Mouse (Mus musculus) adrenal gland, postnatal 36 days (tissue): ENCODE measurements at regions not wholly inside any gene's neighbourhood (a gene's known extent, or its start where the extent isn't known, plus 50 kb on each side); places are given as distances from the start of the nearest gene placed in this dataset.

Experiments
- DNase-seq, 2 experiments: peaks; one replicate each; pipeline ENCODE4 v3.0.0; 2021; ENCODE audit warnings: mixed read lengths in 1 of 2

GRCm38 (mm10) chr10:38458975-38459374 is 362.6 kb downstream of the Rfpl4b start:
- no peak for DNase-seq

GRCm38 (mm10) chr10:38458424-38458823 is 363.2 kb downstream of the Rfpl4b start:
- no peak for DNase-seq

- no peak for DNase-seq
Observed at GRCm38 (mm10) chr10:38456786-38457185, 364.8 kb downstream of the Rfpl4b start.

- DNase-seq: no peak
Observed at GRCm38 (mm10) chr10:38449263-38449662, 372.3 kb downstream of the Rfpl4b start.

GRCm38 (mm10) chr10:38447706-38448105 is 373.9 kb downstream of the Rfpl4b start:
- no peak for DNase-seq

- no peak for DNase-seq
Observed at GRCm38 (mm10) chr10:38447256-38447655, 374.3 kb downstream of the Rfpl4b start.

- no peak for DNase-seq
Observed at GRCm38 (mm10) chr10:38439286-38439685, 382.3 kb downstream of the Rfpl4b start.

GRCm38 (mm10) chr10:38436907-38437306 is 384.7 kb downstream of the Rfpl4b start:
- DNase-seq: no peak

- no peak for DNase-seq
Observed at GRCm38 (mm10) chr10:38421541-38421940, 400.0 kb downstream of the Rfpl4b start.

- no peak for DNase-seq
Observed at GRCm38 (mm10) chr10:38419771-38420170, 401.8 kb downstream of the Rfpl4b start.

- no peak for DNase-seq
Observed at GRCm38 (mm10) chr10:38383161-38383560, 438.4 kb downstream of the Rfpl4b start.

GRCm38 (mm10) chr10:38381873-38382296 is 439.7 kb downstream of the Rfpl4b start:
- DNase-seq: no peak

- DNase-seq: no peak
Observed at GRCm38 (mm10) chr10:38380388-38380787, 441.2 kb downstream of the Rfpl4b start.

- no peak for DNase-seq
Observed at GRCm38 (mm10) chr10:38366776-38367175, 454.8 kb downstream of the Rfpl4b start.

GRCm38 (mm10) chr10:38364876-38365275 is 456.7 kb downstream of the Rfpl4b start:
- no peak for DNase-seq

GRCm38 (mm10) chr10:38357539-38358232 is 463.9 kb downstream of the Rfpl4b start:
- DNase-seq: no peak

GRCm38 (mm10) chr10:38353973-38354372 is 467.6 kb downstream of the Rfpl4b start:
- DNase-seq: no peak

GRCm38 (mm10) chr10:38353526-38353925 is 468.1 kb downstream of the Rfpl4b start:
- DNase-seq: no peak

- peak in 1 of 2 experiments; percentile 1 for DNase-seq
Observed at GRCm38 (mm10) chr10:38347029-38347428, 474.6 kb downstream of the Rfpl4b start.

GRCm38 (mm10) chr10:38340406-38341175 is 481.0 kb downstream of the Rfpl4b start:
- no peak for DNase-seq

GRCm38 (mm10) chr10:38308716-38309392 is 512.7 kb downstream of the Rfpl4b start:
- no peak for DNase-seq

GRCm38 (mm10) chr10:38295724-38296123 is 525.9 kb downstream of the Rfpl4b start:
- peak in 1 of 2 experiments; percentile 1 for DNase-seq

- no peak for DNase-seq
Observed at GRCm38 (mm10) chr10:38288689-38289283, 532.8 kb downstream of the Rfpl4b start.
